Mouse (Mus musculus): ENCODE measurements around the gene Ppp1r14c.

The Ppp1r14c gene

DNA sequence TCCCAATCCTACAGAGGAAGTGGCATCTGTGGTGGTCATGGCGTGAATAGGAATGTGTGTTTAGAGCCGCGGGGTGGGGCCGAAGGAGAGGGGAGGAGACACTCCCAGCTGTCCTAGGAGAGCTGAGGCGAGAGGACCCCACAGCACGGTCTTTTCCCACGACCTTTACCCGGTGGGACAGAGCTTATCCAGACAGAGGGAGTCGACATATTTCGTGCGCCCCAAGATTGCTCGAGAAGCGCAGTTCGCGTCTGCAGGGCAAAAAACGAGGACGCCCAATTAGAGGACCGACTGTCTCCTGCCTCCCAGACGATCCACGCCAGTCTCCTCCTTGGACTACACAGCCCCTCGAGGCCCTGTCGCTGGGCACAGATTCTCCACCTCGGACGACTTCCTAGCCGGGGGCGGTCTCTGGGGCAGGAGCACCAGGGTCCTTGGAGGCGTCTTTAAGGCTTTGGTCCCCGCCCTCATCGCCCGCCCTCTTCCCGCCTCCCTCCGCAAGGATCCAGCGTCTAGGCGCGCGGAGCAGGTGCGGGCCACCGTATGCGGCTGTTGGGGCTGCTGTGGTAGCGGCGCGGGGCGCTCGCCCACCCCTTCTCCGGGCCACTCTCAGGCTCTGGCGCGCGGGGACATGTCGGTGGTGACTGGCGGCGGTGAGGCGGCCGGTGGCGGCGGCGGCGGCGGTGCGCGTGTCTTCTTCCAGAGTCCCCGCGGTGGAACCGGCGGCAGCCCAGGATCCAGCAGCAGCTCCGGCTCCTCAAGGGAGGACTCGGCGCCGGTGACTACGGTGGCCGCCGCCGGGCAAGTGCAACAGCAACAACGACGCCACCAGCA is at the start of gene Ppp1r14c:
Gene Ppp1r14c (plus strand): TSS at position 22 of the 834 bp plus-strand sequence.
- peak in 1 of 2 experiments; percentile 12 for DNase-seq (ENCODE audit: low spot score in 2 of 2)

DNA sequence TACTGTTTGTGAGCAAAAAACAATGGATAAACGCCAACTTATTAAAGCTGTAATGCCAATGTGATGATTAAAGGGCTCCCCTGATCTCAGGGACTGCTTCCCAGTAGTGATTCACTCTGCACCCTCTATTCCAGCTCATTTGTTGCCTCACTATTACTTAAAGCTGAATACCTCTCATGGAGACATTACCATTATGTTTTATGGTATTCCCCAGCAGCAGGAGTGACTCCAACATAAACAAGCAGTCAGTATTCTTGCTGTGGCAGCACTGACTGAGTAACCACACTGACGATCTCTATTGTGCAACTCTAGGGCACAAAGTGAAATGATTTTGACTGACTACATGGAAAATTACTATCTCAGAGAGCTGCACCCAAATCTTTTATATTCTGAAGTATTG is 44.5 kb upstream of the Ppp1r14c start:
- no peak for DNase-seq (ENCODE audit: low spot score in 2 of 2)

DNA sequence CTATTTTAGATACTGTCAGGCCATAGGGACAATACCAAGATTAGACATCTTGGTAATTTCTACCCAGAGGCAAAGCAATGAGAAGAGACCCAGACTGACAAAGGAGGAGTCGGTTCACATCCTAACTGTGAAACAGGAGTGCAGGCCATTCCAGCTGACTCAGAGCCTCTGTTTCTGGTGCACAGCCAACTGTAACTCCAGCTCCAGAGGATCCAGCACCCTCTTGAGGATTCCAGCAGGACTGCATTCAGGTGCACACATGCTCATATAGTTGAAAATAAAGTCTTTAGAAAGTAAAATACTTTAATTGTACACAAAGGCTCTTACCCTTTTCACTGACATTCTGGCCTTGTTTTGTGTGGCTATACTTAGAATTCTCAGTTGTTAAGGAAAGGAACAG is 40.4 kb upstream of the Ppp1r14c start:
- DNase-seq (ENCODE audit: low spot score in 2 of 2), result no peak

DNA sequence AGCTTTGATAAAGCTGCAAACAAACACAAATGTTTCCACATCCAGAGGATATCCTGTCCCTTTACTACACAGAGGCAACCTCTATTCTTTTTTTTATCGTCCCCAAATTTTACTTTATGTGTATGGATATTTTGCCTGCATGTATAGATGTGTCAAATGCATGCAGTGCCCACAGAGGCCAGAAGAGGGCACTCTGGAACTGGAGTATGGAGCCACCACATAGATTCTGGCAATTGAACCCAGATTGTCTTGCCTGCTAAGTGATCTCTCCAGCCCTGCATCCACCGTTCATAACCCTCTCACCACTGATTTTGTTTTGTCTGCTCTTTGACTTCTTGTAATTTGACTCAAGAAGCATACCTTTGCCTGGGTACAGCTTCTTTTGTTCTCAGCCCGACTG is 33.0 kb upstream of the Ppp1r14c start:
- peak; percentile 5 to 56 for DNase-seq (ENCODE audit: low spot score in 2 of 2)

DNA sequence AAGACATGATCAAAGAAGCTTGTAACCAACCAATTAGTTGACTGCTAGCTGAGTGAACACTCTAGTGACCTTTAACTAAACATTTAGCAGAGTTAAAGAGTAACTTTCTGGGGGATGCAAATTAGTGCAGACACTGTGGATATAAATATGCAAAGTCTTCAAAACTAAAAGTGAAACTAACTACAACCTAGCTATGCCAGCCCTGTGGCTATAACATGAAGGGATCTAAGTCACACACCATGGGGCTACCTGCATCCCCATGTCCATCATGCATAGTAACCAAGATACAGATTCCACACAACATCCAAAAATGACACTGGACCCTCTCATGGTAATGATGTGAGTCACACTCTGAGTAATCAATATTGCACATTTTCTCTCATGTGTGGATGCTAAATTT is 31.3 kb upstream of the Ppp1r14c start:
- no peak for DNase-seq (ENCODE audit: low spot score in 2 of 2)

DNA sequence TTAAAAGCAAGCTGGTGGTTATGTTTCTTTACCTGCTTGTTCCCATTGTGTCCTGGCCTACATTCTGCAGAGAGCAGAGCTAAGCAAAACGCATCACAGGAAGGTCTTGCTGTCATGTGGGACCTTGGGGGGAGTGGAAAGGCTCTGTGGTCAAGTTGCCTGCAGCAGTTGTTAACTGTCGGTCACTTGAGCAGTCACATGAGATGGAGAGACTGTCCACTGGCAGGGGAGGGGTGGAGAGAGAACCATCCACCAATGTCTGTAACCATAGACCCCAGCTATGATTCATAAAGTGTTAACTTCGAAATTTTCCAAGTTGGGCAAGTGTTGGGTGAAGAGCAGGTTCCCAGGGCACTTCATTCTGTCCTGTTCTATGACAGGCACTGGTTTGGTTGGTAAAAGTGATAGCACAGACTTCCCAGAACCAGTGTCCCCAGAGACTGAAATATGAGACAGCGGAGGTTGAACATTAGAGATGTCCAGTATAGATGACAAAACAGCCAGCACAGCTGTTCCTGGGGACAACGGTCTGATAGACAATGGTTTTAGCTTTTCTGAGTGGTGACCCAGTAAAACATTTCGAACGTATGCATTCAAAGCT is 29.0 kb upstream of the Ppp1r14c start:
- no peak for DNase-seq (ENCODE audit: low spot score in 2 of 2)

DNA sequence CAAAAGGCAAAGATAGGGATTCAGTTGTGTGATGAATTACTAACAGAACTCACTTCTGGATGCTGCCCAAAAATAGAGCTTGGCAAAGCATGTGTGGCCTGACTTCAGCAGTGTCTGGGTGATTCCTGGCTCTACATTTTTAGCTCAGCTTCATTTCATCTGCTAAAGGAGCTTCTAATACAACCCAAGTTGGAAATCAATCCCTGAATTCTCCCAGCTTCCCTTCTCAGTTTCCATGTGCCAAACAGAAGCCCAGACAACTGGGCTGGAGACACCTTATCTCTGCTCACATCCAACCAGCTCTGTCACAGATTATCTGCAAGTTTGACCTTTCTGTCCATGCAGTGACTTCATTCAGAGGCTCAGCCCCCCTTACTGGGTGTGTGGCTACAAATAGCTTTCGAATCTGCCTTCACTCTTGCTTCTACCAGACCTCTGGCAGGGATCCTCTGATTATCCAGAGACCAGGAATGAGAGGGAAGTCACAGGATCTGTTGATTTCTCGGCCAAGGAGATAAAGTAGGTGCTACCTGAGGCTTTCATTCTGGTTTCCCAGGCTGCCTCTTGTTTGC is 28.4 kb upstream of the Ppp1r14c start:
- DNase-seq (ENCODE audit: low spot score in 2 of 2), result no peak

DNA sequence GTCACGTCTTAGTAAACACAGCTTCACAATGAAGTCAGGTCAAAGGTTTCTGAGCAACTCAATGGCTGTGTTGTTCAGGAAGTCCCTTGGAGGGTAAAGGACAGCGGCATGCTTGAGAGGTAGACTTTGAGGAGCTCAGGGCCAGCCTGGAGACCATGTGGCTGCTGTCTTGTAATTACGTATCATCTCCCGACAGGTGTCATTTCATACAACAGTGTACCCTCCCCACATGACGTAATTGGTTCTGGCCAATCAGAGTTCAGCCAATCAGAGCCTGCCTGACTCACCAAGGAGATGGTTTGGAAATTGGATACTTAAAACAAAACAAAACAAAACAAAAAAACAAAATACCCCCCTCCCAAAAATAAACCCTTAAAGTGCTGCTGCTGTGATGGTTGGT is 20.2 kb upstream of the Ppp1r14c start:
- no peak for DNase-seq (ENCODE audit: low spot score in 2 of 2)

DNA sequence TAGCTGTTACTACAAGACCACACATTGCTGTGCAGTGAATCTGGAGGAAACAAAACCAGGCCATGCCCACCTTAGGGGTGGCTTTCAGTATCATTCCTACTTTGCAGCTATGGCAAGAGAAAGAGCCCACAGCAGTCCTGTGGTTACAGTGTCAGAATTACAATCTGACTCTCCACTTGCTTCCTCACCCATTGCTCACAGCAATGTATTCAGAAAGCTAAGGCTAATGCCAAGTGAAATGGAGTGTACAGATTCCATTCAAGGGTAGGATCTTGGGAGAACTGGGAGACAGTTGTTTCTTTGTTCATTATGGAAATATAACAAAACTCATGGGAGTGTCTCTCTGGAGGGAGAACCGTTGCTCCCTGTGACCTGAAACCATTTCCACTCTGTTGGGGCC is 6.3 kb upstream of the Ppp1r14c start:
- no peak for DNase-seq (ENCODE audit: low spot score in 2 of 2)

DNA sequence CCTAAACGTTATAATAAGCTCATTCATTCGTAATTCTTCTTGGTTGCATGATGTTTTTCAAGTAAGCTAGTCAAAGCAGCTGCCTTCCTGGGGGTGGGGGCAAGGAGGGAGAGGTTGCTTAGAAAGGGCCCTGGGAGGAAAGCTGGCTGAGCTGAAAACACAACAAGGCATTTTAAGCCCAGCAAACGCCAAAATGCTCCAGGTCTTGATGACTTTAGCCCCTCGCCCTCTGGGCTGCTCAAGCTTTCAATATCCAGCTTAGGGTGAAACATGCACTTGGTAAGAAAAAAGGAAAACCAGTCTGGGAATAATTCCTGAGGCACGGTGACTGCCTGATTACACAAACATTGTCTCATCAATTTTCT is 204 bp upstream of the Ppp1r14c start:
- no peak for DNase-seq (ENCODE audit: low spot score in 2 of 2)

DNA sequence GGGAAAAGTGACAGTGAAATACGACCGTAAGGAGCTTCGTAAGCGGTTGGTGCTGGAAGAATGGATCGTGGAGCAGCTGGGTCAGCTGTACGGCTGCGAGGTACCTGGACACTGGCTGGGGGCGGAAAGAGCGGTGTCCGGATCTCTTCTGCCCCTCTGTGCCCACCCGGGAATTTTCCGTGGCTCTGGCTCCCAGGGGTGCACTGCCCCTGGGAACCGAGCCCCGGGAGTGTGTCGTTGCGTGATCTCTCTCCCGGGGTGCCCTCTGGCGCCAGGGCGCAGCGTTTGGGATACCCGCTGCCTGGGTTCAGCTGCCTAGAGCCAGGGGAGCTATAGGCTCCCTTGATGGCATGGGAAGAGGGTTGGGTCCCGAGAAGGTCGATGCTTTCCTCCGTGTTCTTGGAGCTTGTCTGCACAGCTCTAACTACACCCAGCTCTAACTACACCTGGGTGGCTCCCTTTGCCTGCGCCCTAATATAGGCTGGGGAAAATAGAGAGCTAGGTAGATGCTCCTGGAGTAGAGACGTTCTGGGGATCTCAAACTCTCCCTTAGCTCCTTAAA is 1.1 kb downstream of the Ppp1r14c start:
- DNase-seq (ENCODE audit: low spot score in 2 of 2), result no peak

DNA sequence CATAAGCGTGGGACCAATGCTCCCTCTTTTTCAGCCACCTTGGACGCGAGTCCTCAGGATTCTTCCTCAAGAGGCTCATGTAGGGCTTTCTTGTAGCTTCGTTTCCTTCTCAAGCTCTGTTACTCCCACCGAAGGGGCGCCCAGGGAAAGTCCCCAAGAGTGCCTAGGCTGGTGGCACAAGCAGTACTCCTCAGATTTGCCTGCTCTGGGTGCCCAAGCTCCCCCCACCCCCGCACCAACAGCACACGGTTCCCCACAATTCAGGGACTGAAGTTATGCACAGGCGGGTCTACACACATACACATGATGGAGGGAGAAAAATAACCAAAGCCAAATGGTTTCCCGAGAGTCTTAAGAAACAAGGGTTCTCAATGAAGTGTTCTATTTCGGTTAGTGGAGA is 1.6 kb downstream of the Ppp1r14c start:
- DNase-seq (ENCODE audit: low spot score in 2 of 2), result no peak

DNA sequence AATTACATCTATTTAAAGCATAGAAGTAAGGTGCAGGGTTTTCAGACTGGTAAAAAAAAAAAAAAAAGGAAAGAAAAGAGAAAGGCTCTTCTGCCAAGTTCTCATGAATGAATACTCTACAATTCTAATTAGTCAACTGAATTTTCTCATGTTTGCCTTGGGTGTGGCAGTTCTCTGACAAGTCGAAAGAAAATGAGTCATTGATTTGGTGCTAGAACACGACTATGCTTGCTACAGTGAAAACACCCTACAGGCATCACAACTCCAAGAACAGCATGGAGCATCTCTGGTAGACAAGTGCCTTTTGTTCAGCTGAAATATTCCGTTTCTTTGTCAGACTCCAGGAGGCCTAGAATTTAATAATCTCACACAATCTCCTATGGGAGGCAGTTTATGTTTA is 17.3 kb downstream of the Ppp1r14c start:
- no peak for DNase-seq (ENCODE audit: low spot score in 2 of 2)

DNA sequence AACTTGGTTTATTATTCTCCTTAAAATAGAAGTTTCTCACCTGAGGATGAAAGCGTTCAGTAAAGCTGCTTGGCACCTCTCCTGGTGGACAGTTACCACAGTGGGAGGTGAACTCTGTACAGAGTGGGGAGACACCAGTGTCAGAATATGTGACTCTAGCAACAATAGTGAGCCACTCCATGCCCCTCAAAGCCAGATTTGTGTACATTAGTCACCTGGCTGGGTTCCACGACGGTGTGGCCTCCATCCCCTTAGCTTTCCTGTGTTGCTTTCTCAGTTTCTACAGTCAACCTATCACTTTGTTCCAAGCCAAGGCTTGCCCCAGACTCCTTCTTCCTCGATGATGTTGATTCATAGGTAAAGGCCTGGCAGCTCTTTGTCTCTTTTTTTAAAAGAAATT is 26.4 kb downstream of the Ppp1r14c start:
- DNase-seq (ENCODE audit: low spot score in 2 of 2), result no peak

DNA sequence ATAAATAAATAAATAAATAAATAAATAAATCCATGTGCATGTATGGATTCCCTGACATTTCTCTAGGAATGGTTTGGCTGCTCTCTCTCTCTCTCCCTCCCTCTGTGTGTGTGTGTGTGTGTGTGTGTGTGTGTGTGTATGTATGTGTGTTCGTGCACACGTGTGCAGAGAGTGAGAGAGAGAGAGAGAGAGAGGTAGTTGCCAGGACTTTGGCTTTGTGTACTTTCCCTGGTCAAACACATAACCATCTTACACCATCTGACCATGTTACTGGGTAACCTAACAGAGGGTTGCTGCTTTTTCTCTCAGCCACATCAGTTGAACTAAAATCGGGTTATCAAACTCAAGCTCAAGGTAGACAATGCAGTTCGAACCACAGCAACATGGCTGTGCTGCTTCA is 27.7 kb downstream of the Ppp1r14c start:
- no peak for DNase-seq (ENCODE audit: low spot score in 2 of 2)

DNA sequence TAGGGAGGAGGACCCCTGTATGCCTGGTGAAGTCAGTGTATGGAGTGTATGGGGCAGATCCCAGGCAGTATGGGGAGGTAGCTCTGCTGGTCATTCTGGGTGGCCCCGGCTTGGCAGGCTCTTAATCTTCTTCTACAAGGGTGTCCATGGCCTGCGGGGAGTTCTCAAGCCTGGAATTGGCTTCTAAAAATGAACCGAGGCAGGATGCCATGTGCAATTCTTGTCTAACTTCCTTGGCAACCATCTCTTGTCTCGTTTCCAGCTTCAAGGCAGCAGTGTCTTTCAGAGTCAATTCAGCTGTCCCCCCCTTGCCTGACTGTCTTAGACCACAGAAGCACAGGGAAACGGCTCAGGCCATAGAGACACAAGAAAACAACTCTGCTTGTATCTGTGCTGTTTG is 28.3 kb downstream of the Ppp1r14c start:
- DNase-seq (ENCODE audit: low spot score in 2 of 2), result no peak

DNA sequence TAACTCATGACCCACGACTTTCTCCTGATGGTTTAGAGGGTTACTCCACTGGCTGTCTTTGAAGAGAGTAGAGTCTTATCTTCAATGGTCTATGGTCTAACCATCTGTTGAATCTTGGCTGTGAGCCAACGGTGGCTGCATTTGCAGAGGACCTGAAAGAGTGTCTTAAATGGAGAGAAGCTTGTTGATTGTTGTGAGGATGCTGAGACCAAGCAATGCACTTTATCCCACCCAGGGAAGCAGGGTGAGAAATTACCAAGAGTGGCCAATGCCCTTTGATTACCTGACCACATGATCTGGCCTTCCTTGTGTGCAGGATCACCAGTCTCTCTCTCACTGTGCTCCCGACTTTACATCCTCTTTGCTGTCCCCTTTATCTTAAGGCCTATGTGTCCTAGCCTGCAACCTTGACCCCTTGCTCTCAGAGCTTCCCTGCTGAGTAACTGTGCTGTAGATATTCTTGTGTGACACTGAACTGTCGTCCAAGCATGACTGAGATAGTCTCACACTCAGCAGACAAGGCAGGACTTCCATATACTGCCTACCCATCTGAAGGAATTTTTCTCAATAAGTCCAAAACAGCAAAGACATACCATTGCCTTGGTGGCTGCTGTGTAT is 28.9 kb downstream of the Ppp1r14c start:
- DNase-seq (ENCODE audit: low spot score in 2 of 2), result no peak

DNA sequence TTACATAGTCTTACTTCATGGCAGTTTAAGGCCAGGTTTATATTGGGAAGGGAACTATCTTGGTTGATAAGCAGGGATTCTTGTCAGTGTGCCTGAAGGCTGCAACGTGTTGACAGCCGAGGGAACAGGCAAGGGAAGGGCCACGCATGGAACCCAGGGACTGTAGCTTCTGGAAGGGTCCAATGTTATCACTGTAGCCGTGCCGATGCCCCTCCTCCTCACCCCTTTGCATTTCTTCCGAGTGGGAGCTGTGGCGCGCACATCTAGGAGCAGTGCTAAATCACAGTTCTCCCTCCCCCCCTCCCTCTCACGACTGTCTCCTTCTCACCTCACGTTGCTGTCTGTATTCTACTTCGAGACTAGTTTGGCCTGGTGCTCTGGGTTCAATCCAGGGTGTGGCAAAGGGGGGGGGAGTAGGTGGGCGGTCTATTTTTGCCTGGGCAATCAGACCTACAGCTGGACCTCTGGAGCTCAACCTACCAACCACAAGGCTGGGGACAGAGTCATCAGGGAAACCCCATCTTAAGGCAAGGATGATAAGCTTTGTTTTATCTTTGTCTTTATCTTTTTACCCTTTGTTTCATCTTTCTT is 29.6 kb downstream of the Ppp1r14c start:
- DNase-seq (ENCODE audit: low spot score in 2 of 2), result no peak

DNA sequence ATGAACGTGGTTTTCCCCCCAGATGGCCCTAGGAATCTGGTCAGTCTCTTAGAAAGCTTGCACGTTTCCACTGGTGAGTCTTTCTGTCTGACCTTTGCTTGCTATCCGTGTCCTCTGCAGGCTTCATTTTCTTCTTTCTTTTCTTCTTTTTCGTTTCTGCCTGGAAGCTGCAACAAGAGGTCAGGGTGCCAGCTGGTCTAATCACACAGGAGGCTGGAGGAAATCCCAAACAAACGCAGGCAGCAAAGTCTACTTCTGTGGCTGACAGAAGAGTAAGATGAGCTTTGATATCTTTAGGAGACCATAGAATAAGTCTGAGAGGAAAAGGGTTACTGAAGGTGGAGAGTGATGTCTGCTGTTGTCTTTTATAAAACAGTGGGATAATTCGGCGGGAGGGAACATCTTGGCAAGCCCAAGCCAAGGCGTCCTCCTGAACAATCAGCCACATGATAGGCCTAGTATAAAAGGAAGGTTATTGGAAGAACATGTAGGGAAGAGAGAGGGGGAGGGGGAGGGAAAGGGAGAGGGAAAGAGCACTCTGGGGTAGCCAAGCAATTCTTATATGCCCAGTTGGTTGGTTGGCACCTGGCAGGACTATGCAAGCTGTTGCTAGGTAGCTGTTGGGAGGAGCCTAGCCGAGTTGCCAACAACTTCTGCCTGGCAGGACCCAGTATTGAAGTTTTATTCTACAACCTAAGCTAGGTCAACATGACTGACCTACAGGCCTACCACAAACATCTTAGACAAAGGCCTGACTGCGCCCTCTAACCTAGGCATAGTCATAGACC is 30.3 kb downstream of the Ppp1r14c start:
- DNase-seq (ENCODE audit: low spot score in 2 of 2), result no peak

DNA sequence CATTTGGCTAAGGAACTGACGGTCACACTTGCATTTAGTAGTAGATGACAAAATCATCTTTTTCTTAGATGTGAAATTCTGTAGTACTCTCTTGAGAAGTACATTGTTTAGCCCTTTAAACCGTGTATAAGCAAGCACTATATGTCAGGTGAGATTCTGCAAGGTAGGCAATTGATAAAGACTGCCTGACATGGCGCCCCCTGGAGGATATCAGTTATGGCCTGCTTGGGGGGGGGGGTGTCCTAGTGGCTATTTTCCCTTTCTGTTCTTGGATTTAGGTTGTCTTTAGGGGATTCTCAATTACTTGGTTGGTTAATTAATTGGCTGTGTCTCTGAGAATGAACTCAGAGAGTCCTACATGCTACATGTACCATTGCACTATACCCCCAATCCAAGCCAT is 31.5 kb downstream of the Ppp1r14c start:
- no peak for DNase-seq (ENCODE audit: low spot score in 2 of 2)

DNA sequence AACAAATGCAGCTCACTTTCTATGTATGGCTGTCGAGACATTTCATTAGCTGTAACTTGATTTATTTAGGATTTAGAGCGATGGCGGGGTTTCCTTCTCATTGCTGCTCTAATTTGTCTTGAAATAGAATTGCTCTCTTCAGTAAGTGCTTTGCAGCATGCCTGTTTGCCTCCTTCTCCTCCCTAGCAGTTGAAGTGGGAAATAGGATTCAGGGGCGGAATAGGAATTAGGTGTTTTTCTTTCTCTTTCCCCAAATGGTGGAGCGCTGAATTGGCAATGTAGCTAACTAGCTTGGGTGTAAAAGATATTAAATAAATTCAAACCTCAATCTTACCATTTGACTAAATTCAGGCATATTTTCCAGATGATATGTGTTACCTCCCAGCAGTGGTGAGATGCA is 32.2 kb downstream of the Ppp1r14c start:
- no peak for DNase-seq (ENCODE audit: low spot score in 2 of 2)
